Mouse (Mus musculus): ENCODE results near the gene Irf8. TPM values are rescaled to one million over a fixed set of nuclear protein-coding genes. Genes with fewer than 3 reads are reported as not detected.
"Not testable (repeated sequence)": the region's sequence is repeated elsewhere in the genome, so short reads cannot be mapped to it uniquely, and the experiment has no call there.

The Irf8 gene
- total RNA-seq, 2 experiments from 2014 or later = 3.7 to 4.6 TPM

DNA sequence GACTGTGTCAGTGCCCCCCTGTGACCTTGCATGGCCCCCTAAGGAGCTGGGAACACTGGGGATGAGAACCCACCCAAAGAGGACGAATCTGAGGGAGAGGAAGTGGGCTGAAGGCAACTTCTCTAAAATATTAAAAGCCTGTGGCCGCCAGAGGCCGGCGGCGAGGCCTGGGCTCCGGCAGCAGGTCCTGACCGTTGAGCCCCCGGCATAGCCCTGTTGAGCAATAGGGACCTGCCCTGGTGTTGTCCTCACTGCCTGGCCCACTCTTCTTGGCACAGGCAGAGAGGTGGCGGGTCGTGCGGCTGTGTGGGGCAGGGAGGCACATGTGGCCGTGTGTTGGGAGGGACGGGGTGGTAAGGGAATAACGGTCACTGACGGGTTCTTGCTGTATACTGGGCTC lies 56.6 kb downstream of the Irf8 start:
- no peak for DNase-seq (ENCODE audit: low spot score in 2 of 2)

DNA sequence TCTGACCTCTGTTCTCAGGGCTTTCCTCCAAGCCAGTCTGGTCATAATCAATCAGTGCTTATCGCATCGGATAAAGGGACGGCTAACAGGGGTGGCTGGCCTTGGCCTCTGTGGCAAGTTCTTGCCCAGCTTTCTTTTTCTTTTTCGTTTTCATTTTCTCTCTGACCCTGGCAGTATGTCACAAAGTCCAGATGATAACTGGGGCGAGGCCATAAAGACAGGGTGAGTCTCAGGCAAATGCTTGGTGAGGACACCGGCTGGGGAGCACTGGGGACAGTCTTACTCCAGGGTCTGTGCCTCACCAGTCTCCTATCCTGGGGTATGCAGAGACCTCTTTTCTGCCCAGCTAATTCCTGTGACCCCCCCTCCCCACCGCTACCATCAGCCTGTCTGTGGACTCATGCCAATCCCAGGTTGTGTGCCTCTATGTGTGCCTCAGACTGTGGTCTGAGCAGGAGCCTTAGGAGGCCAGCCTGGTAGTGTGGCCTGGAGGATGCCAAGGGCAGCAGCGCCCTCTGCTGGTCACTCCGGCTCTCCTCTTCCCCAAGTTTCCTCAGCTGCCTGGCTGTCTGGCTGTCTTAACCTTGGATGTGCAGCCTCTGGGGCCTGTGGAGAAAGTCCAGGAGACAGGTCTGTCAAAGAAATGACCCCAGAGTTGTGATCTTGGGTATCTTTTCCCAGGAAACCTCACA lies 59.9 kb downstream of the Irf8 start:
- DNase-seq (ENCODE audit: low spot score in 2 of 2) = peak; percentile 53 to 83

DNA sequence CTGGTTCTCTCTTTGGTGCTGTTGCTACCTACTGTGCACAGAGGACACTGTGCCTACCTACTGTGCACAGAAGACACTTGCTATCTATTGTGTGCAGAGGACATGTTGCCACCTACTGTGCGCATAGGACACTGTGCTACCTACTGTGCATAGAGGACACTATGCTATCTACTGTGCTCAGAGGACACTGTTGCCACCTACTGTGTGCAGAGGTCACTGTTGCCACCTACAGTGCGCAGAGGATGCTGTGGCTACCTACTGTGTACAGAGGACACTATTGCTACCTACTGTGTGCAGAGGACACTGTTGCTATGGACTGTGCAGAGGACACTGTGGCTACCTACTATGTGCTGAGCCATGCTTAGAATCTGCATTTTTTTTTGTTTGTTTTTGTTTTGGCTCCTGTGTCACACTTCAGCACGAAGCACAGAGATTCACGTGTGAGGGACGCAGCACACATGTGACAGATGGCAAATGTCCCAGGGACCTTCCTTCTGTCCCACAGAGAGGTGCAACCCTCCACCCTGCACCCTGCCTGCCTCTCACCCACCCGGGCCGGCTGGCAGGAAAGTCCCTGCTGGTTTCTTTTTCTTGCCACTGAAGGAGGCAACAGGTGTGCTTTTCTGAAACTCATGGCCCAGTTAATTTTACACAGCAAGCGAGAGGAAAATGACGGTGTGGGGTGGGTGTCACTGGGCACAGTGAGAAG lies 61.0 kb downstream of the Irf8 start:
- no peak for DNase-seq (ENCODE audit: low spot score in 2 of 2)

DNA sequence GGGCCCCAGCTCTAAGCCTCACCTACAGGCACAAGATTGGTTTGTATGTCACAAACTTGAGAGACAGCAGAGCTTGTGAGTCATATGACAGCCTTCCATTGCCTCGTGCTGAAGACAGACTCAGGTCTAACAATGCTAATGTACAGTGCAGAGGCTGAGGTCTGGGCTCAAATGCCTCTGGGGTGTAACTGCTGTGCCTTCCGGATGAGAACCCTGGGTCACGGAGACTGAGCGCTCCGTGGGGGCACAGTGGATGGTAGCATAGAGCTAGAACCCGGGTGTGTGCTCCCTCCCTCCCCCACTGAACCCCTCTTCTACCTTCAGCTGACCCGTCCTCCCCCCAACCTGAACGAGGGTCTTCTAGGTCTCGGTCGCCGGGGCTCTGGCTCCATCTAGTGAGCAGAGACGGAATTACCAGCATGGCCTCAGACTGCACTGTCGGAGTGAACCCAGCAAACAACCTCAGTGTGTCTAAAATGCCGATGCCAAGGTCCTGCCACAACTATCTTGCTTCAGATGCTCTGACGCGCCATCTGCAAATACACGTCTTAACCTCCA lies 64.2 kb downstream of the Irf8 start:
- DNase-seq (ENCODE audit: low spot score in 2 of 2) = peak in 1 of 2 experiments; percentile 50

DNA sequence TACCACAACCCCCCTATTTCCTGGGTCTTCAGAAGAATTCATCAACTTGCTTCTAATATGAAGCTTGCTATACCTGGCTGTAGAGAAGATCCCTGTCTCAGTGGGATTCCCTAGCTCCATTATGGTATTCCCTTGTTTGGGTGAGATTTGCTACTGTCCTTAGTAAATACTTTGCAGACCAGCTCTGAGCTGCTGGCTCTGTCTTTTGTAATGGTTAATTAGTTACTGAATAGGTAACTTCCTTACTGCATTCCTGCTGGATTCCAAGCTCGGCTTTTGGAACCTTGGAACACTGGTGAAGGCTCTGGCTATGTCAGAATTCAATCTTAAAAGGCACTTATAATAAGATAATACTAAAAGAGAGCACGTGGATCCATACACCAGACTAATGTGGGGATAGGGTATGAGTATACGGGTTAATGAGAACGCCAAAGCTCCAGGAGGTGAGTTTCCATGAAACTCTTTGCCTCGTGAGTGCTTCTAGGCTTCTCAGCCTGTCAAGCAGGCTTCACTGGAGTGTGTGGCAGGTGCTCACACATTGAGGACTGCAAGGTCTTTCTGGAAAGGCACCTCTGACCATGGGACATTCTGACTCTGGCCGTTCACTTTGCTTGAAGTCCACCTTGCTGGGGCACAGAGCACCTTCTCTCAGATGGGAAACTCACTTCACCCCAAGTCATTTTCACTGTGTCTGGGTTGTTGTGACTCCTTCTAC lies 67.7 kb downstream of the Irf8 start:
- not testable (repeated sequence) for DNase-seq (ENCODE audit: low spot score in 2 of 2)

DNA sequence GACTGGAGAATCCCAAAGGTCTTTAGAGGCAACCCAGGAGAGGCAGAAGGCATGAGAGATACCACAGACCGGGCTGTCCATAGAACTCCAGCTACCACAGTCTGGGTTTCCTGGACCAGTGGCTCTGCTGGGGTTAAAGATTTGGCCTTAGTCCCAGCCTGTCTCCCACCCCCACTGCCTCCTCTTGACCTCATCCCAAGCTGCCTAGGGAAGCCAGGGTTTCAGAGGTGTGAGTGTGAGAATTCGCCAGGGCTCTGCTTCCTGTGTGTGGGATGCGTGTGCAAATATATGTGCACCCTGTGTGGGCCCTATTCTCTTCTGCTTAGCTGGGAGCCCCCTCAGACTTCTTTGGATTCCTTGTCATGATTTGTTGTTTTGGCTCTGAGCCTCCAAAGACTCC lies 68.6 kb downstream of the Irf8 start:
- DNase-seq (ENCODE audit: low spot score in 2 of 2) = no peak

Other genes with a start within 250 kb of the Irf8 start
- 1 to 10 TPM; 3.5 to 4.2 TPM for gene Gins2, start 147.1 kb upstream of the Irf8 start, total RNA-seq (2021)
- 10 to 100 TPM; 17.4 to 17.6 TPM for gene 1190005I06Rik, start 88.7 kb upstream of the Irf8 start, total RNA-seq (2021)
- 1 to 10 TPM; 1.4 to 2.0 TPM for gene Gm27021, start 68.3 kb upstream of the Irf8 start, total RNA-seq (2021)
- gene Cox4i1, start 68.1 kb upstream of the Irf8 start, total RNA-seq (2021) = 1,000 to 10,000 TPM; 1,117 to 1,130 TPM
- 10 to 100 TPM; 74.7 to 96.9 TPM for gene Emc8, start 67.8 kb upstream of the Irf8 start, total RNA-seq (2021)

Measured in layer of hippocampus, adult 18-20 months (tissue).